Mouse (Mus musculus): Measurements from ENCODE around the gene Olfr873.

DNA sequence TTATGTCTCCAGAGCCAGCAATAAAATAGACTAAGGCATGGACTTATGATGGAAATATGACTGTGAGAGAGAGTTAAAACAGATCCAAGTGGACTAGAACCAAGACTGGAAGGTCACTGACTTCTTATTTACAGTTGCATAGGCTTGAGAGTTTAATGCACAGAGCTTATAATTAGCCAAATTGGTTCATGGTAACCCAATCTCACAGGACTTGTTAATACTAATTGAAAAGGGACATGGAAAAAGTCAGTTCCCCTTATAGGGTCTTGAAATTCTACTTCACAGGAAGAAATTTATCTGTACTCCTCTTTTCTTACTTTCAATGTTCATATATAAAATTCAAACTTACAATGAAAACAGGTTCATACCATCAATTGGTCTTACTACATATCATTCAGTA lies 37.7 kb downstream of the Olfr873 start, which contains the start of gene Olfr18:
- TF ChIP-seq CTCF (conservative IDR thresholded peaks at IDR 0.05; ENCODE audit: low read length) (no peak), NANOG (IDR thresholded peaks at IDR 0.05; ENCODE audit: borderline replicate concordance, low read length) (no peak), POU5F1 (IDR thresholded peaks at IDR 0.05; ENCODE audit: borderline replicate concordance, low read length) (no peak)
